Mouse (Mus musculus): ENCODE measurements around the gene Nmnat1. TPM values are rescaled to one million over a fixed set of nuclear protein-coding genes. Genes with fewer than 3 reads are reported as not detected.

Gene Nmnat1
- polyA plus RNA-seq, 2 experiments: 10.1 to 10.6 TPM

DNA sequence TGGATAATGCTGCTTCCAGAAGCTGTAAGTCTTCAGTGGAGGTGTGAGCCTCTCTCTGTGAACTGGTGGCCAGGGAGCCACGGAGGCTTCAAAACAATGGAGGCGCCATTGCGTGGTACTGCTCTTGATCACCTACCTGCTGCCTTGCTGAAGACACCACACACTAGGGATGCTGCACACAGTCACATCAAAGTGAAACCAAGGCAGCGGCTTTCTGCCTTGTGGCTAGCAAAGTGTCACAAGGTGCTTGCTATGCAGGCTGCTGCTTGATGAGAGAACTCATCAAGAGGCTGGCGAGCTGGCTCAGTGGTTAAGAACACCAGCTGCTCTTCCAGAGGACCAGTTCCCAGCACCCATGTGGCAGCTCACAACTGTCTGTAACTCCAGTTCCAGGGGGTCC is 30.7 kb upstream of the Nmnat1 start:
- H3K9ac ChIP-seq (ENCODE audit: low read depth, low read length, severe bottlenecking): no peak overlapping the region
- DNase-seq (ENCODE audit: low spot score) (no peak), ATAC-seq (ENCODE audit: low FRiP score, low read depth) (no peak)
- no peak overlapping the region for H3K4me2 ChIP-seq (replicated peaks; ENCODE audit: low read depth, low read length, severe bottlenecking)
- peaks cover 9% of the 10 kb centered on the region for H3K4me1 ChIP-seq (ENCODE audit: control insufficient read depth, insufficient read depth, low read length)
- 80% methylated on average over 5 of the region's 5 CpGs for WGBS
- no peaks in the 10 kb centered on the region; the same call in 1 of the 2 replicates for H3K36me3 ChIP-seq (ENCODE audit: control insufficient read depth, insufficient read depth, low read length)
- H3K27me3 ChIP-seq (ENCODE audit: control insufficient read depth, insufficient read depth, low read length): no peaks in the 10 kb centered on the region
- H3K9me3 ChIP-seq (ENCODE audit: control insufficient read depth, low read length): no peaks in the 10 kb centered on the region
- TF ChIP-seq POLR2A (IDR thresholded peaks at IDR 0.05; ENCODE audit: borderline replicate concordance, extremely low read depth, insufficient read depth, insufficient read length): no peak
- no peak overlapping the region for H3K27ac ChIP-seq (replicated peaks; ENCODE audit: low read depth, low read length)
- H3K4me3 ChIP-seq (replicated peaks; ENCODE audit: low read length): no peak overlapping the region

DNA sequence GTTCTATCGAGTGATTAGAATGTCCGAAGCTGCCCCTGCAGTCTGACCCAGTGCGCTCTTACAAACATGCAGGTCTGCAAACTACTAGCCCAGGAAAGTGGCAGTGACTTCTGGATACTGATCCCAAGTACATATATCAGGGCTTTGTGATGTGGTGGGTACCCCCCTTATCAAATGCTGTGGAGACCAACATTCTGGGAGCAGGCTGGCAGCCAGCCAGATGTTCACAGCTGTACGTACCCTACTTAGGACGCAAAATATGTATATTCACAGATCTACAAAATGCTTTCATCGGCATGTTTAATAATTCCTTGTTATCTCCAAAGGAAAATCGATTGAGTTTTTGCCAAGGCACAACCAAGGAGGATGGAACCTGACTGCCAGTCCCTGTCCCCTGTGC is 27.1 kb upstream of the Nmnat1 start:
- Histone ChIP-seq H3K27me3 (ENCODE audit: control insufficient read depth, insufficient read depth, low read length) (no peaks in the 10 kb centered on the region), H3K36me3 (ENCODE audit: control insufficient read depth, insufficient read depth, low read length) (no peaks in the 10 kb centered on the region), H3K4me3 (replicated peaks; ENCODE audit: low read length) (no peak overlapping the region), H3K9me3 (ENCODE audit: control insufficient read depth, low read length) (no peaks in the 10 kb centered on the region), H3K4me2 (replicated peaks; ENCODE audit: low read depth, low read length, severe bottlenecking) (no peak overlapping the region), H3K27ac (replicated peaks; ENCODE audit: low read depth, low read length) (no peak overlapping the region), H3K9ac (ENCODE audit: low read depth, low read length, severe bottlenecking) (no peak overlapping the region), H3K4me1 (ENCODE audit: control insufficient read depth, insufficient read depth, low read length) (no peaks in the 10 kb centered on the region)
- 69% methylated on average over 7 of the region's 7 CpGs for WGBS
- no peak for ATAC-seq (ENCODE audit: low FRiP score, low read depth)
- no peak for DNase-seq (ENCODE audit: low spot score)
- no peak for TF ChIP-seq POLR2A (IDR thresholded peaks at IDR 0.05; ENCODE audit: borderline replicate concordance, extremely low read depth, insufficient read depth, insufficient read length)

DNA sequence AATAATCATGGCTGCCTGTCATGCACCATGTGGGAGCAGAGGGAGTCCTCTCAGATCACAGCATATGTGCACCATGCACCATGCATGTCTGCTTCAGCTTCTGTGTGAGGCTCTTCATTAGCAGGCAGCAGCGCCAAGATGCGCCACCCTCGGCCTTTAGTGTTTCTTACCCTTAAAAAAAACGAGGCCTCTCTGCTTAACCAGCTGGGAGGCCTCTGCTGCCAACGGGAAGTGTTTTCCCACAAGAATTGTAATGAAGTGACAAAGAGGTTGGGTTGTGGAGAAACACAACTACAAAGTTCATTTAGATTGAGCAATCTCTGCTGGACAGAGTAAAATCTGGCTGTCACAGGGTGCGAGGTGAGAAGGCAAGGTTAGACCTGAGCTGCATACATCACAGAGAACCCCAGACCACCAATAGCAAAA is 26.2 kb upstream of the Nmnat1 start:
- WGBS: 47% methylated on average over 6 of the region's 6 CpGs
- no peaks in the 10 kb centered on the region for H3K4me1 ChIP-seq (ENCODE audit: control insufficient read depth, insufficient read depth, low read length)

DNA sequence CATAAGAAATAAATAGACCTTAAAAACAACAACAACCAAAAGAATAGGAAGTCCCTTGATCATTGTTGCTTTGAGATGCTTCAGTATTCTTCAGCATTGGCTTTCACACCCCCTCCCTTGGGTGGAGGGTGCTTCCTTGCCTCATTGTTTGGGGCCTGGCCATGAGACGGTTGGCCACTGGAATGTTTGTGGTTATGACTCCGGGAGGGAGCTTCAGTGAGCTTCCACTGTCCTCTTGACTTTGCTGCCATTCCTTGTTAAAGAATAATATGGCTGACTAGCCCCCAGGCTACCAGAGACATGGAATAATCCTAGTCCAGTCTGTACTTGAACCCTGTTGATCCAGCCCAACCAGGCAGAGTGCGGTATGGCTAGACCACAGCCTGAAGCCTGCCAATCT is 21.9 kb upstream of the Nmnat1 start:
- H3K9me3 ChIP-seq (ENCODE audit: control insufficient read depth, low read length): no peaks in the 10 kb centered on the region
- H3K4me1 ChIP-seq (ENCODE audit: control insufficient read depth, insufficient read depth, low read length): 0 out of 2 replicates have a peak, but pooled peaks cover 5% of the 10 kb centered on the region
- H3K27me3 ChIP-seq (ENCODE audit: control insufficient read depth, insufficient read depth, low read length): no peaks in the 10 kb centered on the region
- ATAC-seq (ENCODE audit: low FRiP score, low read depth) (no peak), DNase-seq (ENCODE audit: low spot score) (no peak)
- H3K4me3 ChIP-seq (replicated peaks; ENCODE audit: low read length): no peak overlapping the region
- WGBS: 79% methylated on average over 3 of the region's 3 CpGs
- no peak overlapping the region for H3K27ac ChIP-seq (replicated peaks; ENCODE audit: low read depth, low read length)
- 0 out of 2 replicates have a peak, but pooled peaks cover 4% of the 10 kb centered on the region for H3K36me3 ChIP-seq (ENCODE audit: control insufficient read depth, insufficient read depth, low read length)
- H3K9ac ChIP-seq (ENCODE audit: low read depth, low read length, severe bottlenecking): no peak overlapping the region
- TF ChIP-seq POLR2A (IDR thresholded peaks at IDR 0.05; ENCODE audit: borderline replicate concordance, extremely low read depth, insufficient read depth, insufficient read length): no peak
- H3K4me2 ChIP-seq (replicated peaks; ENCODE audit: low read depth, low read length, severe bottlenecking): no peak overlapping the region

More for the DNA sequence above, 26.2 kb upstream of the Nmnat1 start:
- Histone ChIP-seq H3K4me2 (replicated peaks; ENCODE audit: low read depth, low read length, severe bottlenecking) (no peak overlapping the region), H3K9me3 (ENCODE audit: control insufficient read depth, low read length) (no peaks in the 10 kb centered on the region), H3K36me3 (ENCODE audit: control insufficient read depth, insufficient read depth, low read length) (no peaks in the 10 kb centered on the region), H3K9ac (ENCODE audit: low read depth, low read length, severe bottlenecking) (no peak overlapping the region), H3K27ac (replicated peaks; ENCODE audit: low read depth, low read length) (no peak overlapping the region), H3K27me3 (ENCODE audit: control insufficient read depth, insufficient read depth, low read length) (no peaks in the 10 kb centered on the region), H3K4me3 (replicated peaks; ENCODE audit: low read length) (no peak overlapping the region)
- no peak for TF ChIP-seq POLR2A (IDR thresholded peaks at IDR 0.05; ENCODE audit: borderline replicate concordance, extremely low read depth, insufficient read depth, insufficient read length)
- ATAC-seq (ENCODE audit: low FRiP score, low read depth) (no peak), DNase-seq (ENCODE audit: low spot score) (no peak)

DNA sequence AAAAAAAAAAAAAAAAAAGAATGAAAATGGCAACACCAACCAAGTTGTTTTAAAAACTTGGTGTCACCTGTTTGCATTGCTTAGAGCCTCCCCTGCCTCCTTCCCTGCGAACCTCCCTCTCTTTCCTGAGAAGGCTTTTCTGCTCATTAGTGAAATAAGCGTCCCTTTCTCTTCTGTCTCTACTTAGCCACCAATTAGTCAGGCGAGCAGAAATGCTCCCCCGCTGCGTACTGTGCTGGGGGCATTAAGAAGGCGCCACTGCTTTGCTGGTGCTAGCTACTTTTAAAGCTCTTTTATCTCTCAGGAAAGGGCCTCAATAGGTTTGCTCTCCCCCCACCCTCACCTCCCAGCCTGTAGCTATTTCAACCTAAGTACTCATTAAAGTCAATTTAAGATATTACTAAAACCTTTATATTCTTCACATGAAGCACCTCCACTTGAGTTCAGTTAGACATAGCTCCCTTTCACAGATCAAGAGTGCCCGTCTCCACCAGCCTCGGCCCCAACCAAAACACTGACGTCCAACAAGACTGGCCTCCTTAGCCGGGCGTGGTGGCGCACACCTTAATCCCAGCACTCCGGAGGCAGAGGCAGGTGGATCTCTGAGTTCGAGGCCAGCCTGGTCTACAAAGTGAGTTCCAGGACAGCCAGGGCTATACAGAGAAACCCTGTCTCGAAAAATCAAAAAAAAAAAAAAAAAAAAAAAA is 20.4 kb upstream of the Nmnat1 start:
- DNase-seq (ENCODE audit: low spot score) (no peak), ATAC-seq (ENCODE audit: low FRiP score, low read depth) (no peak)
- Histone ChIP-seq H3K27ac (replicated peaks; ENCODE audit: low read depth, low read length) (no peak overlapping the region), H3K9ac (ENCODE audit: low read depth, low read length, severe bottlenecking) (no peak overlapping the region), H3K4me3 (replicated peaks; ENCODE audit: low read length) (no peak overlapping the region), H3K27me3 (ENCODE audit: control insufficient read depth, insufficient read depth, low read length) (no peaks in the 10 kb centered on the region), H3K4me1 (ENCODE audit: control insufficient read depth, insufficient read depth, low read length) (0 out of 2 replicates have a peak, but pooled peaks cover 5% of the 10 kb centered on the region), H3K9me3 (ENCODE audit: control insufficient read depth, low read length) (no peaks in the 10 kb centered on the region), H3K36me3 (ENCODE audit: control insufficient read depth, insufficient read depth, low read length) (peaks cover 13% of the 10 kb centered on the region), H3K4me2 (replicated peaks; ENCODE audit: low read depth, low read length, severe bottlenecking) (no peak overlapping the region)
- WGBS: 44% methylated on average over 14 of the region's 15 CpGs
- no peak for TF ChIP-seq POLR2A (IDR thresholded peaks at IDR 0.05; ENCODE audit: borderline replicate concordance, extremely low read depth, insufficient read depth, insufficient read length)

Measured in limb, embryonic 14.5 days (tissue).